Mouse (Mus musculus): ENCODE data around the gene Cngb1. TPM values are rescaled to one million over a fixed set of nuclear protein-coding genes. Genes with fewer than 3 reads are reported as not detected.

Gene Cngb1
- polyA plus RNA-seq, 1 experiment from 2014 or later: 0.29 TPM

DNA sequence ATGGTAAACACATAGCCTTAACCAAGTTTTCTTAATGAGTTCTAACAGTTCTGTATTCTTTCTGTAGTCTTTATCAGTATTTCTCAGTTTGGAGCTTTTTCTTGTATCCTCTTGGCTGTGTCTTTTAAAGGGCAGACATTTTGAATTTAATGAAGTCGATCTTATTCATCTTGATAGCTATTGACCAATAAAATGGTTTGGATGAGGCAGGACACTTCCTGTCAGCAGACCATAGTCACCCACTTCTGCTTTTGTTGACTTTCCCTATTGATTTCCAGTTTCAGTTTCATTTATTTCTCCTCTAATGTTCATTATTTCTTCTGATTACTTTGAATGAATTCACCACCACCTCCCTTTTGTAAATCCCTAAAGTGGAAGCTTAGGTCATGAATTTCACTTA, 29.3 kb upstream of the Cngb1 start:
- H3K36me3 ChIP-seq (replicated peaks; ENCODE audit: insufficient read depth, low read length): peaks cover 14% of the 10 kb centered on the region; the same call in 1 of the 2 replicates
- H3K4me1 ChIP-seq (ENCODE audit: insufficient read depth): peaks cover 14% of the 10 kb centered on the region
- DNase-seq: no peak
- TF ChIP-seq CTCF (IDR thresholded peaks at IDR 0.05; ENCODE audit: low read depth): no peak
- no peak for TF ChIP-seq EP300 (IDR thresholded peaks at IDR 0.05; ENCODE audit: low read depth)
- H3K9me3 ChIP-seq (ENCODE audit: low read length): no peaks in the 10 kb centered on the region
- no peak overlapping the region for H3K4me3 ChIP-seq (ENCODE audit: low read depth, low read length)
- no peak overlapping the region for H3K9ac ChIP-seq (replicated peaks)
- H3K27ac ChIP-seq (ENCODE audit: low read depth): no peak overlapping the region
- H3K4me2 ChIP-seq (ENCODE audit: low read depth, low read length): peak overlapping the region; percentile 13; the same call in 1 of the 2 replicates
- WGBS (ENCODE audit: insufficient replicate concordance): 54% methylated on average over 1 of the region's 1 CpGs
- no peak for ATAC-seq
- no peaks in the 10 kb centered on the region for H3K27me3 ChIP-seq (ENCODE audit: insufficient read depth, low read length)

GRCm38 (mm10) chr8:95332437-95333199, 26.2 kb upstream of the Cngb1 start:
- no peaks in the 10 kb centered on the region for H3K27me3 ChIP-seq (ENCODE audit: insufficient read depth, low read length)
- H3K9ac ChIP-seq (replicated peaks): peak overlapping the region; percentile 89
- H3K27ac ChIP-seq (ENCODE audit: low read depth): peak overlapping the region; percentile 98
- ATAC-seq (no peak), DNase-seq (no peak)
- 19% methylated on average over 21 of the region's 21 CpGs for WGBS (ENCODE audit: insufficient replicate concordance)
- H3K9me3 ChIP-seq (ENCODE audit: low read length): no peaks in the 10 kb centered on the region
- H3K36me3 ChIP-seq (replicated peaks; ENCODE audit: insufficient read depth, low read length): peaks cover 21% of the 10 kb centered on the region
- TF ChIP-seq CTCF (IDR thresholded peaks at IDR 0.05; ENCODE audit: low read depth) (no peak), EP300 (IDR thresholded peaks at IDR 0.05; ENCODE audit: low read depth) (peak; percentile 4; the same call in 1 of the 2 replicates)
- peak overlapping the region; percentile 70 for H3K4me3 ChIP-seq (ENCODE audit: low read depth, low read length)
- H3K4me1 ChIP-seq (ENCODE audit: insufficient read depth): peaks cover 23% of the 10 kb centered on the region
- peak overlapping the region; percentile 85 for H3K4me2 ChIP-seq (ENCODE audit: low read depth, low read length)

DNA sequence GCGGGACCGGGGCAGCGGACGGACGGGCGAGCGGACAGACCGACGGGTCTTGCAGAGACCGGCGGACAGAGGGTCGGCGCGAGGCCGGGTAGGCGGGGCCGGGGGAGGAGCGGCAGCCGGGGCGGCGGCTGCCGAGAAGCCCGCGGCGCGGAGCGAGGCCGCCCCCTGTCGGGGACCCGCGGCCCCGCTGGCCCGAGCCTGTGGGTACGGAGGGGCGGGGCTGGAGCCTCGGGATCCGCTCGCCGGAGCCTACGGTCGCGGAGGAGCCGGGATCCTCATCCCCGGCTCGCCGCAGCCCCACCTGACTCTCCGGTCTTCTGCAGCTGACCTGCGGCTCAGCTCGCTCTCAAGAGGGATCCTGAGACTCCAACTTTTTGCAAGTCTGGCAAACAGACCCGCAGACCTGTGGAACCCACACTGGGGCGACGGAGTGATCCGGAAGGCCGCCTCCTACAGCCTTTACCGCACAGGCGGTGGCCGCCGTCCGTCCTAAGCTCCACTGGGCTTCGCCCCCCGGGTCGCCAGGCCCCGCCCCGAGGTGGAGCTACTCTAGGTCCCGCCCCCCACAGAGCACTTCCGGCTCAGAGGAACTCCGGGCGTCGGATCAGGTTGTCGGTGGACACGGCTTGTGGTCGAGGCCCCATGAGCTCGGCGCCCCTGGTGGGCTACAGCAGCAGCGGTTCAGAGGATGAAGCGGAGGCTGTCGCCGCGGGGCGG, 25.5 kb upstream of the Cngb1 start, which contains the start of the genes Zfp319 and Usb1:
Zfp319 (minus strand) TSS at position 231 of the 717 bp plus-strand sequence.
Usb1 (plus strand) TSS at position 565 of the 717 bp plus-strand sequence.
- Histone ChIP-seq H3K4me2 (ENCODE audit: low read depth, low read length) (peak within 1 kb of the TSS; percentile 85), H3K27ac (ENCODE audit: low read depth) (peak within 1 kb of the TSS; percentile 98), H3K27me3 (ENCODE audit: insufficient read depth, low read length) (no peaks in the 10 kb centered on the region), H3K4me3 (ENCODE audit: low read depth, low read length) (peak within 1 kb of the TSS; percentile 70), H3K9me3 (ENCODE audit: low read length) (no peaks in the 10 kb centered on the region), H3K36me3 (replicated peaks; ENCODE audit: insufficient read depth, low read length) (peaks cover 25% of the 10 kb centered on the region), H3K4me1 (ENCODE audit: insufficient read depth) (peaks cover 23% of the 10 kb centered on the region), H3K9ac (replicated peaks) (peak within 1 kb of the TSS; percentile 89)
- ATAC-seq: peak; percentile 91
- peak; percentile 95 for DNase-seq
- TF ChIP-seq CTCF (IDR thresholded peaks at IDR 0.05; ENCODE audit: low read depth) (peak; percentile 60), EP300 (IDR thresholded peaks at IDR 0.05; ENCODE audit: low read depth) (peak; percentile 5; the same call in 1 of the 2 replicates)
- WGBS (ENCODE audit: insufficient replicate concordance): 0% methylated on average over 52 of the region's 80 CpGs

DNA sequence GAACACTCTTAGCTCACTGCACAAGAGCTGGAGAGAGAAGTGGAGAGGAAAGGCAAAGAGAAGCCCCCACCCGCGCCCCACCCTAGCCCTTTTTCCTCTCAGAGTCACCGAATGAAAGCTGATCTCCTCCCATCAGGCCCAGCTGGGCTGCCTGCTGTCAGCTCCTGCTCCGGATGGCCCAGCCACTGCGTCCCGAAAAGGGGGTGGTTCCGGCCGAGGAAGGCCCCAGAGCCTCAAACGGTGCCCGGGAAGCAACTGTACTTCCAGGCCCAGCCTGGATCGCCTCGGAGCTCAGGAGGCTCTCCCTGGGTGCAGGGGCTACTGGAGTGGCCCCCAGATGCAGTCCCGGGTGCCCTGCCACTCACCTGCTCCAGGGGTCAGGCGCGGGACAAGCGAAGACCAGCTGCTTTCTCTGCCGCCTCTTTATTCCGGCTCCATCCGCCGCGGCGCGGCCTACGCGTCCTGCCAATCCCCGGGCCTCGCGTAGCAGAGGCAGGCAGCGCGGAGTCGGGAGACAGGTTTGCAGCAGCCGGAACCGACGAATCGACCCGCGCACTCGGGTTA, 24.9 kb upstream of the Cngb1 start:
- Histone ChIP-seq H3K9me3 (ENCODE audit: low read length) (no peaks in the 10 kb centered on the region), H3K4me2 (ENCODE audit: low read depth, low read length) (peak overlapping the region; percentile 85), H3K4me3 (ENCODE audit: low read depth, low read length) (peak overlapping the region; percentile 70), H3K9ac (replicated peaks) (peak overlapping the region; percentile 89), H3K27me3 (ENCODE audit: insufficient read depth, low read length) (no peaks in the 10 kb centered on the region), H3K4me1 (ENCODE audit: insufficient read depth) (peaks cover 23% of the 10 kb centered on the region), H3K36me3 (replicated peaks; ENCODE audit: insufficient read depth, low read length) (peaks cover 31% of the 10 kb centered on the region), H3K27ac (ENCODE audit: low read depth) (peak overlapping the region; percentile 98)
- DNase-seq: no peak
- TF ChIP-seq CTCF (IDR thresholded peaks at IDR 0.05; ENCODE audit: low read depth): peak; percentile 31
- no peak for TF ChIP-seq EP300 (IDR thresholded peaks at IDR 0.05; ENCODE audit: low read depth)
- peak; percentile 49 for ATAC-seq
- under 1% methylated on average over 37 of the region's 38 CpGs for WGBS (ENCODE audit: insufficient replicate concordance)

- H3K4me2 ChIP-seq (ENCODE audit: low read depth, low read length): peak overlapping the region; percentile 85
- DNase-seq: no peak
- peak overlapping the region; percentile 70 for H3K4me3 ChIP-seq (ENCODE audit: low read depth, low read length)
- 59% methylated on average over 1 of the region's 1 CpGs for WGBS (ENCODE audit: insufficient replicate concordance)
- peaks cover 23% of the 10 kb centered on the region for H3K4me1 ChIP-seq (ENCODE audit: insufficient read depth)
- ATAC-seq: no peak
- no peaks in the 10 kb centered on the region for H3K27me3 ChIP-seq (ENCODE audit: insufficient read depth, low read length)
- H3K9ac ChIP-seq (replicated peaks): peak overlapping the region; percentile 89; the same call in 1 of the 2 replicates
- H3K27ac ChIP-seq (ENCODE audit: low read depth): no peak overlapping the region
- no peaks in the 10 kb centered on the region for H3K9me3 ChIP-seq (ENCODE audit: low read length)
- peaks cover 34% of the 10 kb centered on the region for H3K36me3 ChIP-seq (replicated peaks; ENCODE audit: insufficient read depth, low read length)
- no peak for TF ChIP-seq EP300 (IDR thresholded peaks at IDR 0.05; ENCODE audit: low read depth)
- TF ChIP-seq CTCF (IDR thresholded peaks at IDR 0.05; ENCODE audit: low read depth): no peak
Observed at GRCm38 (mm10) chr8:95330367-95330766, 24.0 kb upstream of the Cngb1 start.

Data from liver, postnatal 0 days (tissue).